Mouse (Mus musculus): ENCODE results near the gene Kpna1.

Gene Kpna1

GRCm38 (mm10) chr16:36071450-36072379 is 93.2 kb downstream of the Kpna1 start, which contains the start of the genes Fam162a and Ccdc58:
Gene Fam162a, minus strand, starts transcription at chr16:36071594.
Gene Ccdc58, plus strand, starts transcription at chr16:36071685.
- peak; percentile 98 for DNase-seq

- DNase-seq = no peak
Measured at GRCm38 (mm10) chr16:36072410-36073011, 94.0 kb downstream of the Kpna1 start.

DNA sequence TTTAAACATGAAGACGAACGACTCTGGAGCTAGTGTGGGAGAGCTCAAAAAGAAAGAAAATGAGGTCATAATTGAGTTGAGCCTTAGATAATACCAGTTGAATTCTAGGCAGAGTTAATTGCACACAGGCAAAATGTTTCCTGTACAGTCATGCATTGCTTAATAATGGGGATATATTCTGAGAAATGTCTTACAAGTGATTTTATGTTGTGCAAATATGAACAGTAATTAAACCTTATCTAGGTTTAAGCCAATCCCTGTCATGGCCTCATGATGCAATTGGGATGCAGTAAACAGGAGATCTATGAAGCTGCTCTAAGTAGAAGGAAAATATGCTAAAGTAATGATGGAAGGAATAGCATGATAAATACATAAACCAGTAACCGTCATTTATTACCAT is 96.2 kb downstream of the Kpna1 start:
- no peak for DNase-seq

GRCm38 (mm10) chr16:36079916-36080315 is 101.4 kb downstream of the Kpna1 start:
- DNase-seq = no peak
